Mouse (Mus musculus) fat pad, adult 2 months (tissue): ENCODE data around the gene Tpra1.

ENCODE experiments used
- DNase-seq: peaks from one replicate; pipeline ENCODE4 v3.0.0-alpha.2; 2011; ENCODE audit warnings: low read depth, low spot score; ENCODE audit errors: extremely low read depth

The Tpra1 gene

DNA sequence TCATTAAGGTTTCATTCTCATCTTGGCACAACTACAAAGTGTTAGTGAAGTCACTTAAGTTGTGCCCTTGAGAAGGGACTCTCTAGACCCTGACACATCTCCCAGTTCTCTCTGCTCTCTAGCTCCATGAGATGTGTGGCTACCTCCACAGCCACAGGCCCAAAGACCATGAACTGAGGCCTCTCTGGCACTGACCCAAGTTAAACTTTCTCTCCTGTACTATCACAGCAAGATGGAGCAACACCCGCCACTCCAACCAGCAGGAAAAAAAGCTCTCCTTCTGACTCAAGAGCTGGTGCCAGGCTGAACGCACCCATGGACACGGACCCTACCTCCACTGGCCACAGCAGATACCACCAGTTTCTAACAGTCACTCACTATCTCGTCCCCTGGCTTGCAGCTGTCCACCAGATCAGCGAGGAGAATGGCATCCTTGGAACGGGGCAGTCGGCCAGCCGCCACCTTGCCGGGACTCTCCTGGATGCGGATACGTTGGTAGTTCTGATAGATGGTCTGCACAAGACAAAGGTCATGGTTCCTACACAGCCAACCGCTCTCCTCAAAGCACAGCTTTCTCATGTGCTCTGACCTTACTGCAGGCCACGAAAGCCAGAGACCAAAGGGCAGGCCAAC is 12.5 kb upstream of the Tpra1 start:
- no peak for DNase-seq

DNA sequence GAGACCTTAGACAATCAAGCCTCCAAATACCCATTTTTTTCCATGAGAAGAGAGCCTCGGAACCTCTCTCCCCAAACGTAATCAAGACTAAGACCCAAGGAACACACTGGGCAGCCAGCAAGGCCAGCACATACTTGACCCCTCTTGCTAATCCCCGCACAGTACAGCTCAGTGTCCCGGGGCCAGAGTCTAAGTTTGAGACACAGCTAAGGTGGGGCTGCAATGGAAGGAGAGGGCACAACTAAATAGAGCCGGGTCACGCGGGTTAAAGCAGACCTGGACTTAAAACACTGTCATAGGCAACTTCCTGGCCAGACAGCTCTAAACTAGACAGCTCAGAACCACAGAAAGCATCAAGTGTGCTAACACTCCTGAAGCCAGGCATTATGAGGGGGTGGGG is 11.2 kb upstream of the Tpra1 start:
- DNase-seq = no peak

DNA sequence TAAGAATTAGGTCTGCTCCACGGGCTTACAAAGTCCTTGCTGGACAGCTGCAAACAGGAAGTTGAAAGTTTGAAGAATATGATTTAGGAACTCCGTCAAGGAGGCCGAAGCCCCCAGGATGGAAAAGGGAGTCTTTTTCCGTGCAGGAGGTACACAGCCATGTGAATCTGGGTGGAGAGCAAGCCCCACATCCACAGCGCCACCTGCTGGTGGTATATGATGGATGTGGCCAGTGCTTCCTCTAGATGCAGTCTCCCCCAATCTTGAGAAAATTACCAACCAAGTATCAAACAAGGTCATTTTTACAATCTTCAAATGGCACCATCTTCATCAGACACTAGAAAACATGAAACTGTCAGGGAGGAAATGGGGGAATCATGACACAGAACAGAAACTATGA is 8.5 kb upstream of the Tpra1 start:
- no peak for DNase-seq

DNA sequence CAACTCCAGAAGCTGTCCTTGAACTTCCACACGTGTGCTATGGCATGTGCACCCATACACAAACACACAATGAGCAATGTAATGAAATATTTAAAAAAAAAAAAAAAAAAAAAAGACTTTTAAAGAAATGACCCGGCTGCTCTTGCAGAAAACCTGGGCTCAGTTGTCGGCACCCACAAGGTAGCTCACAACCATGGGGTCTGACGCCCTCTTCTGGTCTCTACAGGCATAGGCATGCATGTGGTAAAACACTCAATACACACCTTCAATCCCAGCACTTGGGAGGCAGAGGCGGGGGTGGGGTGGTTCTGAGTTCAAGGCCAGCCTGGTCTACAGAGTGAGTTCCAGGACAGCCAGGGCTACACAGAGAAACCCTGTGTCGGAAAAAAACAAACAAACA is 6.1 kb upstream of the Tpra1 start:
- no peak for DNase-seq

GRCm38 (mm10) chr6:88897246-88897645 is 4.8 kb upstream of the Tpra1 start:
- no peak for DNase-seq

GRCm38 (mm10) chr6:88898534-88899048 is 3.5 kb upstream of the Tpra1 start, which contains the start of gene Mcm2:
TSS of gene Mcm2 (minus strand) at chr6:88898780.
- peak; percentile 49 for DNase-seq

GRCm38 (mm10) chr6:88899086-88899485 is 3.0 kb upstream of the Tpra1 start:
- no peak for DNase-seq

DNA sequence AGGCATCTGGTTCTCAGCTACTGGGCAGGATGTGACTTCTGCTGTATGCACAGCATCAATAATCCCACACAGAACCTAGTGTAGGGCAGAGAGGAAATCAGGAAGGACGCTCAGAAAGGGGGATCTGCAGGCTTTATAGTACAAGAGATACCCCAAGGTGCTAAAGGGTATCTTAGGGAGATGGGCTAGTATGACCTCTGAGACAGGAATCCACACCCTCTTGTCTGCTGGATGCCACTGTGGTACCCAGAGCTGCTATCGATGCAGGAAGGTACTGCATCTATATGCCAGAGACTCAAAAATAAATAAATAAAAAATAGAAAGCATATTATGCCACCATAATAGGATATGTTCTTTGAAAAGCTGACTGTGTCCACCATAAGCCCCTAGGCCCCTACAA is 2.4 kb upstream of the Tpra1 start:
- DNase-seq = no peak

DNA sequence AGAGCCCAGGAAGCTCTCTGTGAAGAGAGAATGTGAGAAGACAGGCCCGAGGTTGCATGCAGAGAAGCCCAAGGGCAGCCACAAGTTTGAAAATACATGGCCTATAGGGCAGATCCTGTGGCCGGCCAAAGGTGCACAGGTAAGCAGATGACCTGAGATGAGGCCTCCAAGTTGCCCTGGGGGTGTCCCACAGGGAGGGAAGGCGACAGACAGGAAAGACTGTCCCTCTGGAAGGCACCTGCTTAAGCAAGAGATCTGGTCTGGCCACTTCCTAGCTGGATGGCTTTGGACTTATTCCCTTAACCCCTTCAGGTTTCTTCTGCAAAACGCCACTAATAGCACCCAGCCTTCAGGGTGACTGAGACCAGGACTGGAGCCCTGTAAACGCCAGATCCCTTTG is 580 bp upstream of the Tpra1 start:
- no peak for DNase-seq

DNA sequence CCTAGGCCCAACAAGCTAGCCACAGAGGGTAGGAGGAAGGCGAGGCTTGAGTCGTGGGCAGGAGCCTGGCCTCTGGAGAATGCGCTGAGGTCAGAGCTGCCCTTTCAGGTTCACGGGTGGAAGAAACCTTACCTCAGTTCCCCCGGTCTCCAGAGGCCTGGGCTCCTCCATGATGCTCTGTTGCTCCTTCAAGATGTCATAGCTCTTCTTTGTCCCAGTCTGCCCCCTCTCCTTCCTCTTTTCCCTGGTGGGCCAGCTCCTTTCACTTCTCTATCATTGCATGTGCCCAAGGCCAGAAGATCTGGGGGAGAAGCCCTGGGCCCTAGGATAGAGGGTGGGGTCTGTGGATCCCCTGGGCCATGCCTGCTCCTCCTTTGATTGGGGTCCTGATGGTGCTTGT is 1.7 kb downstream of the Tpra1 start:
- no peak for DNase-seq

DNA sequence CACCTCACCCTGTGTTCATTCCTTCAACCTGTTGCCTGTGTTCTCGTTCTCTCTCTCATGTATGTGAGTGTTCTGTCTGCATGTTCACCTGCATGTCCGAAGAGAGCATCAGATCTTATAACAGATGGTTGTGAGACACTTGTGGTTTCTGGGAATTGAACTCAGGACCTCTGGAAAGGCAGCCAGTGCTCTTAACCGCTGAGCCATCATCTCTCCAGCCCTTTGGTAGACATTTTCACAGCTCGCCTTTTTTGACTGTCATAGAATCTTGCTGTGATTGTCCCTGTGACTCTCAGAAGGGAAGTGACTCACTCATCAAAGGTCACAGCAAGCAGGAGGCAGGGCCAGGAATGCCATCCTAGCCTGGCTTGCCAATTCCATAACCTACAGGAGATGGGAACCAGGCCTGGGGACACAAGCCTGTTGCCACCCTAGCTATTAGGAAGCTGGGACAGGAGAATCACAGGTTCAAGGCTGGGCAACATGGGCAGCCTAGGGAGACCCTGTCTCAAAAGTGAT is 2.5 kb downstream of the Tpra1 start:
- DNase-seq = no peak

GRCm38 (mm10) chr6:88905042-88905441 is 3.0 kb downstream of the Tpra1 start:
- no peak for DNase-seq

DNA sequence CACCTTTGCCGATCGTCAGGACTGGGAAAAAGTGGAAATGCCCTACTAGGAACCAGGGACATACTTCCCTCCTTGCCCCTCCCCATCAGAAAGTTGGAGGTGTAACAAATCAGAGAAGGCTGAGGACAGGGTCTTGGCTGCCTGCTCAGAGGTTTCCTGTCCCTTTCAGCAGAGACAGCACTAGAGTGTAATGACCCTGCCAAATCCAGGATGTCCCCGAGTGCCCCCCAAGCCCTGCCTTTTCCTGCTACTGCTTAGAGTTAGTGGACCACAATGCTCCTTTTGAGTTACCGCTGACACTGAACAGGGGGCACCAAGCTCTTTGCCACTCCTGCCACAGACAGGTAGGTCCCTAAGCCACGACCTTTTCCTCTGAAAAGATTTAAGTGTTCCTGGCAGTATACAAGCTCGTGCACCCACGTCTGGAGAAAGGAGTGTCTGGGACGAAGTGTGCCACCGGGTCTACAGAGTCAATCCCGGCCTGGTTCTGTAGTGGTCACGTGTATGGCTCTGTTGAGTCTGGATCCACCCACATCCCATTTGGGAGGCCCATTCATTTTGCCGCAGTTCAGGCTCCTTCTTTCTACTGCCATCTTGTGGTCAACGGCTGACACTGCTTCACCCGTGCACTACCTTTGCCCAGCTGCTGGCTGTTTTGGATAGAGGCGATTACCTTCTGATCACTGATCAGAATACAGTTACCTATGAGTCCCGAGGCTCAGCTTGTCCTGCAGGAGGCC is 4.5 kb downstream of the Tpra1 start:
- no peak for DNase-seq

GRCm38 (mm10) chr6:88909151-88909550 is 7.1 kb downstream of the Tpra1 start:
- no peak for DNase-seq

GRCm38 (mm10) chr6:88913022-88913421 is 11.0 kb downstream of the Tpra1 start:
- no peak for DNase-seq

- no peak for DNase-seq
Observed at GRCm38 (mm10) chr6:88913440-88913839, 11.4 kb downstream of the Tpra1 start.

DNA sequence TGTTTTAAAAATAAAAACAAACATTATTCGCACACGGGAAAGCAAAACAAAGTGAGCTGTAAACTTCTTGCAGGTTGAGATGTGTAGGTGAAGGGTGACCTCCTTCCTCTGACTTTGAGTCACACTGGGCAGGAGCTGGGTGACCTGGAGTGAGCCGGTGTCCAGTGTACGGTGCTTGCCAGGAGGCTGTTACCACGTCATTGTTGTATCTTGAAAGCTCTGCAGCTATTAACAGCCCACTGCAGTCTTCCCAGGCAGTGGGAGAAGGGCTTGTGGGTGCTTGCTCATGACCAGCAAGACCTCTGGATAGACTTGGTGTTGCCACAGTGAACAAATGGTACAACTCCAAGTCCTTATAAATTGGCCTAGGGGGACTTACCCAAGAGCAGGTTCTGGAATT is 12.7 kb downstream of the Tpra1 start:
- no peak for DNase-seq

DNA sequence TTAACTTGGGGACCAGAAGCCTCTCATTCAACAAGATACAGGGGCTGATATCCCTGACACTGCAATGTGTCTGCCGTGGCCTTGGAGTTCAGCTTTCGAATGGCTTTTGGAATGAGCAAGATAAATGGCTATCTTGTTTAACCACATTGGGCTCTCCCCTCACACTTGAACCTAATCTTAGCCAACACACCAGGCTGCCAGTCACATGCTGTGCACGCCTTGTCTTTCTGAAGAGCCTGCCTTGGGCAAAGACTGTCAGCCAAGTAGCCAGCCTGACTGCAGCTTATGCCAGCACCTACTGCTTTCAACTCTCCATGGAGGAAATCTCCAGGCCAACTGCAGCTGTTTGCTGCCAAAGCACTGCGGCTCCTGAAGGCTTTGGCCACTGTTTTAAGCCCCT is 13.5 kb downstream of the Tpra1 start:
- no peak for DNase-seq

- no peak for DNase-seq
Observed at GRCm38 (mm10) chr6:88916153-88916552, 14.1 kb downstream of the Tpra1 start.

DNA sequence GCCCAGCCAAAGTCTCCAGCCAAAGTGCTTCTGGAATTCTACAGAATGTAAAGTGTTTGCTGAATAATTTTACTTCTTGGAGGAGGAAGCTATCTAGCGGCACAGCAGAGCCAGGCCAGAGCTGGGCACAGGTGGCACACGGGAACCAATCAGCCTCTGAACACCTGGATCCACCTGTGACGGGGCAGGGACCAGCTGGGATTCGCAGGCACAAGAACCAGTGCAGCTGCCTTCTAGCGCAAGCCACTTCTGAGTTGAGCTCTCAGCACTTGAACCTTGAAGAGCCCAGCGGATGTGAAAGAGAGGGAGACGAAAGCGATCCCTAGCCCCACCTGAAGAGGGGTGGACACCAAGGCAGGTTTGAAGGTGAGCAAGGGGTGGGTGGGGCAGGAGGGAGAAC is 16.8 kb downstream of the Tpra1 start:
- DNase-seq = no peak

- no peak for DNase-seq
Observed at GRCm38 (mm10) chr6:88924502-88925275, 22.6 kb downstream of the Tpra1 start.
